Mouse (Mus musculus) lung, adult 2 months (tissue): Measurements from ENCODE around the gene Cbx6.

Experiments
- CTCF ChIP-seq: fragments of 200-500 bp; IDR thresholded peaks from 2 replicates; pipeline ENCODE4 v1.5.1; 2011; ENCODE audit warnings: mild to moderate bottlenecking, low read length, control low read depth; ENCODE audit not compliant: insufficient read depth
- POLR2A ChIP-seq: fragments of 200-500 bp; IDR thresholded peaks from 2 replicates; pipeline ENCODE4 v1.6.1; 2011; ENCODE audit warnings: low read depth, mild to moderate bottlenecking, control low read depth, low read length, borderline replicate concordance; ENCODE audit errors: extremely low read depth

GRCm38 (mm10) chr15:79833251-79834050 lies 1.0 kb downstream of the Cbx6 start:
- TF ChIP-seq POLR2A (no peak), CTCF (no peak)
